Mouse (Mus musculus): ENCODE results near the gene Epha7.

Gene Epha7

GRCm38 (mm10) chr4:28812691-28813289 is at the start of gene Epha7:
Gene Epha7, plus strand, starts transcription at chr4:28813131.
- in situ Hi-C loops (cut with MboI, MseI): no loop called here

- in situ Hi-C loops (cut with MboI, MseI): no loop called here
Observed at GRCm38 (mm10) chr4:28783961-28784360, 29.0 kb upstream of the Epha7 start.

- in situ Hi-C loops (cut with MboI, MseI): no loop called here
Observed at GRCm38 (mm10) chr4:28808800-28809199, 4.1 kb upstream of the Epha7 start.

- in situ Hi-C loops (cut with MboI, MseI): no loop called here
Observed at GRCm38 (mm10) chr4:28809703-28810102, 3.2 kb upstream of the Epha7 start.

- in situ Hi-C loops (cut with MboI, MseI): no loop called here
Observed at GRCm38 (mm10) chr4:28813551-28814475, 882 bp downstream of the Epha7 start.

GRCm38 (mm10) chr4:28814476-28814815 is 1.5 kb downstream of the Epha7 start:
- in situ Hi-C loops (cut with MboI, MseI): no loop called here

- in situ Hi-C loops (cut with MboI, MseI): no loop called here
Observed at GRCm38 (mm10) chr4:28814816-28815620, 2.1 kb downstream of the Epha7 start.

- in situ Hi-C loops (cut with MboI, MseI): no loop called here
Observed at GRCm38 (mm10) chr4:28815621-28815920, 2.6 kb downstream of the Epha7 start.

GRCm38 (mm10) chr4:28823616-28824015 is 10.7 kb downstream of the Epha7 start:
- in situ Hi-C loops (cut with MboI, MseI): no loop called here

- in situ Hi-C loops (cut with MboI, MseI): no loop called here
Observed at GRCm38 (mm10) chr4:28824616-28825015, 11.7 kb downstream of the Epha7 start.

GRCm38 (mm10) chr4:28837669-28838068 is 24.7 kb downstream of the Epha7 start:
- in situ Hi-C loops (cut with MboI, MseI): no loop called here

- in situ Hi-C loops (cut with MboI, MseI): no loop called here
Observed at GRCm38 (mm10) chr4:28846311-28846710, 33.4 kb downstream of the Epha7 start.

- in situ Hi-C loops (cut with MboI, MseI): no loop called here
Observed at GRCm38 (mm10) chr4:28850388-28850787, 37.5 kb downstream of the Epha7 start.

GRCm38 (mm10) chr4:28862845-28863666 is 50.1 kb downstream of the Epha7 start:
- in situ Hi-C loops (cut with MboI, MseI): no loop called here

GRCm38 (mm10) chr4:28866411-28866810 is 53.5 kb downstream of the Epha7 start:
- in situ Hi-C loops (cut with MboI, MseI): no loop called here

GRCm38 (mm10) chr4:28871615-28872014 is 58.7 kb downstream of the Epha7 start:
- in situ Hi-C loops (cut with MboI, MseI): no loop called here

GRCm38 (mm10) chr4:28881271-28882044 is 68.5 kb downstream of the Epha7 start:
- in situ Hi-C loops (cut with MboI, MseI): no loop called here

- in situ Hi-C loops (cut with MboI, MseI): no loop called here
Observed at GRCm38 (mm10) chr4:28889630-28890029, 76.7 kb downstream of the Epha7 start.

- in situ Hi-C loops (cut with MboI, MseI): no loop called here
Observed at GRCm38 (mm10) chr4:28890102-28890501, 77.2 kb downstream of the Epha7 start.

- in situ Hi-C loops (cut with MboI, MseI): no loop called here
Observed at GRCm38 (mm10) chr4:28895480-28895879, 82.5 kb downstream of the Epha7 start.

- in situ Hi-C loops (cut with MboI, MseI): no loop called here
Observed at GRCm38 (mm10) chr4:28899373-28899772, 86.4 kb downstream of the Epha7 start.
